Mouse (Mus musculus) stomach, postnatal 0 days (tissue): ENCODE results near the gene Taar4.

Source experiments
- CTCF ChIP-seq: IDR thresholded peaks from 2 replicates; pipeline ENCODE4 v1.5.1; 2016; ENCODE audit warnings: antibody characterized with exemption, low read depth, mild to moderate bottlenecking, moderate library complexity
- EP300 ChIP-seq: optimal IDR thresholded peaks from 2 replicates; pipeline ENCODE3; 2016; ENCODE audit warnings: antibody characterized with exemption

DNA sequence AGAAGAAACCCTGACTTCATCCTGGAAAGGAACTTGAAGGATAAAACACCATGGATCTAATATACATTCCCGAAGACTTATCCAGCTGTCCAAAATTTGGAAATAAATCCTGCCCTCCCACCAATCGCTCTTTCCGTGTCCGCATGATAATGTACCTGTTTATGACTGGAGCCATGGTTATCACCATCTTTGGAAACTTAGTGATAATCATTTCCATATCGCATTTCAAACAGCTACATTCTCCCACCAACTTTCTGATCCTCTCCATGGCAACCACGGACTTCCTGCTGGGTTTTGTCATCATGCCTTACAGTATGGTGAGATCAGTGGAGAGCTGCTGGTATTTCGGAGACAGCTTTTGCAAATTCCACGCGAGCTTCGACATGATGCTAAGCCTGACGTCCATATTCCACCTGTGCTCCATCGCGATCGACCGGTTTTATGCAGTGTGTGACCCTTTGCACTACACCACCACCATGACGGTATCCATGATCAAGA, 10.7 kb upstream of the Taar4 start, which contains the start of gene Taar3:
- TF ChIP-seq CTCF (no peak), EP300 (no peak)
